Mouse (Mus musculus) heart, embryonic 16.5 days (tissue): ENCODE data around the gene S100a2. TPM values are rescaled to one million over a fixed set of nuclear protein-coding genes. Genes with fewer than 3 reads are reported as not detected.

Experiments used
- ATAC-seq: fragments of 200-750 bp; cut with Nextera tagmentation; replicated peaks from 2 replicates; pipeline ENCODE4 v1.8.0; 2017; ENCODE audit warnings: moderate number of reproducible peaks; ENCODE audit not compliant: insufficient read depth, low FRiP score; ENCODE audit errors: extremely low read depth
- H3K27ac ChIP-seq: fragments of 300-500 bp; sonication (generic); 2 replicates; pipeline ENCODE4 v1.5.1; 2014; ENCODE audit warnings: mild to moderate bottlenecking, low read length, control low read depth, moderate library complexity
- H3K27me3 ChIP-seq: fragments of 300-500 bp; sonication (generic); 2 replicates; pipeline ENCODE4 v1.6.1; 2014; ENCODE audit warnings: low read length, mixed read lengths; ENCODE audit not compliant: control insufficient read depth, insufficient read depth
- H3K36me3 ChIP-seq: fragments of 300-500 bp; sonication (generic); 2 replicates; pipeline ENCODE4 v1.6.1; 2014; ENCODE audit not compliant: control insufficient read depth, insufficient read depth
- H3K4me1 ChIP-seq: fragments of 300-500 bp; sonication (generic); 2 replicates; pipeline ENCODE4 v1.6.1; 2014; ENCODE audit warnings: low read length, mixed read lengths; ENCODE audit not compliant: control insufficient read depth, insufficient read depth
- H3K4me2 ChIP-seq: fragments of 300-500 bp; sonication (generic); 2 replicates; pipeline ENCODE4 v1.6.1; 2014; ENCODE audit warnings: low read depth, mild to moderate bottlenecking, control low read depth, low read length
- H3K4me3 ChIP-seq: fragments of 300-500 bp; sonication (generic); 2 replicates; pipeline ENCODE4 v1.5.1; 2014; ENCODE audit warnings: mild to moderate bottlenecking, control low read depth, low read length
- H3K9ac ChIP-seq: fragments of 300-500 bp; sonication (generic); 2 replicates; pipeline ENCODE4 v1.6.1; 2014; ENCODE audit warnings: low read length, control low read depth
- H3K9me3 ChIP-seq: fragments of 300-500 bp; sonication (generic); replicated peaks from 2 replicates; pipeline ENCODE4 v1.6.1; 2016; ENCODE audit warnings: low read length; ENCODE audit not compliant: control insufficient read depth
- WGBS: fragments of 180-500 bp; shearing (Covaris S2); extraction: QIAGEN DNeasy Blood & Tissue Kit; methylation state at CpG from one replicate; pipeline ENCODE4 v1.1.7; 2014; 5-methylcytosine and 5-hydroxymethylcytosine counted together
- polyA plus RNA-seq: library from polyadenylated mRNA; unstranded; fragments of >200 nt; fragmentation: Nextera tagmentation; extraction: Ambion mirVana; gene quantifications from 2 replicates; pipeline ENCODE4 v1.2.1, GENCODE M21; 2015

S100a2 gene
- polyA plus RNA-seq, 1 experiment from 2014 or later, result not detected

DNA sequence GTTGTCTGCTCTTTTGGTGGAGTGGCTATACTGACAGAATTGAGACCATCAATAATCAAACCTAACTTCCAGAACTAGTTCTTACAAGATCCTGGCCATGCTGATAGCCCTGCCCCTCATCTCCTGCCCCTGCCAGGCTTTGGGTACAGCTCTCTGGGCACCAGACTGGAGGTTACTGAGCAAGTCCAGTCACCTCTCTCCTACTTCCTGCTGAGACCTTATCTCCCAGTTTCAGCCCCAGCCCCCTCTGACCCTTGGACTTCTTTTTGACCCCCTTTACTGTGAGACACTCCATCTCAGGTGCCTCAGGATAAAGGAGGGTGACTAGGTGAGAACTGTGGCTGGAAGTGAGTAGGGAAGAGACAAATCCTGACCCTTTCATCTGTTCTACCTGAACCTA is 19.1 kb downstream of the S100a2 start:
- no peaks in the 10 kb centered on the region for H3K9me3 ChIP-seq
- H3K36me3 ChIP-seq, result no peaks in the 10 kb centered on the region
- H3K9ac ChIP-seq, result no peak overlapping the region
- H3K4me1 ChIP-seq, result peaks cover 11% of the 10 kb centered on the region
- no peaks in the 10 kb centered on the region for H3K27me3 ChIP-seq
- no peak overlapping the region for H3K4me3 ChIP-seq
- H3K4me2 ChIP-seq, result no peak overlapping the region
- H3K27ac ChIP-seq, result no peak overlapping the region
- no peak for ATAC-seq

DNA sequence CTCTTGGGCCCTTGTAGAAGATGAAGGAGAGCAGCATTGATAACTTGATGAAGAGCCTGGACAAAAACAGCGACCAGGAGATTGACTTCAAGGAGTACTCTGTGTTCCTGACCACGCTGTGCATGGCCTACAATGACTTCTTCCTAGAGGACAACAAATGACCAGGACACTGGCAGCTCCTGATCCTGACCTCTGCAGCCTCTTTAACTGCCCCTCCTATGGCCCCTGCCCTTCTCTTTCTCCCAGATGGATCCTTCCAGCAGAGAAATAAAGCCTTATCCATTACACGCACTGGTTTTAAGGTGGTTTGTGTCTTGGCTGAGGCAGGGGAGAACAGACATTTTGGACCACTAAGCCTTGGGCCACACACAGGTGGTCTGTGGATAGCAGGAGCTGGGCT is 21.4 kb downstream of the S100a2 start:
- no peaks in the 10 kb centered on the region for H3K9me3 ChIP-seq
- no peak for ATAC-seq
- no peaks in the 10 kb centered on the region for H3K27me3 ChIP-seq
- no peaks in the 10 kb centered on the region for H3K36me3 ChIP-seq
- H3K4me1 ChIP-seq, result peaks cover 10% of the 10 kb centered on the region
- H3K9ac ChIP-seq, result no peak overlapping the region
- 75% methylated on average over 3 of the region's 3 CpGs for WGBS
- H3K4me3 ChIP-seq, result no peak overlapping the region
- no peak overlapping the region for H3K4me2 ChIP-seq
- H3K27ac ChIP-seq, result no peak overlapping the region

GRCm38 (mm10) chr3:90612061-90612460 is 22.0 kb downstream of the S100a2 start:
- H3K36me3 ChIP-seq, result no peaks in the 10 kb centered on the region
- no peak for ATAC-seq
- H3K9ac ChIP-seq, result no peak overlapping the region
- no peaks in the 10 kb centered on the region for H3K27me3 ChIP-seq
- peaks cover 10% of the 10 kb centered on the region for H3K4me1 ChIP-seq
- no peaks in the 10 kb centered on the region for H3K9me3 ChIP-seq
- no peak overlapping the region for H3K4me2 ChIP-seq
- H3K4me3 ChIP-seq, result no peak overlapping the region
- H3K27ac ChIP-seq, result no peak overlapping the region
- 52% methylated on average over 4 of the region's 4 CpGs for WGBS

- 3% methylated on average over 23 of the region's 23 CpGs for WGBS
- ATAC-seq, result peak; percentile 63; the same call in 1 of the 2 replicates
- H3K36me3 ChIP-seq, result no peaks in the 10 kb centered on the region
These were observed 22.8 kb downstream of the S100a2 start, which contains the start of gene S100a6 for GRCm38 (mm10) chr3:90612728-90613291. TSS of gene S100a6 (plus strand) at chr3:90612882.

GRCm38 (mm10) chr3:90613461-90614147 is 23.6 kb downstream of the S100a2 start:
- Histone ChIP-seq H3K9me3 (no peaks in the 10 kb centered on the region), H3K4me1 (peaks cover 10% of the 10 kb centered on the region), H3K4me2 (peak overlapping the region; percentile 74), H3K27me3 (no peaks in the 10 kb centered on the region), H3K36me3 (no peaks in the 10 kb centered on the region), H3K27ac (no peak overlapping the region), H3K4me3 (peak overlapping the region; percentile 47), H3K9ac (no peak overlapping the region; the same call in 1 of the 2 replicates)
- ATAC-seq, result no peak
- WGBS, result 57% methylated on average over 7 of the region's 7 CpGs

More at GRCm38 (mm10) chr3:90612728-90613291, 22.8 kb downstream of the S100a2 start, which contains the start of gene S100a6:
- Histone ChIP-seq H3K4me1 (peaks cover 10% of the 10 kb centered on the region), H3K4me2 (peak within 1 kb of the TSS; percentile 74), H3K9me3 (no peaks in the 10 kb centered on the region), H3K9ac (peak within 1 kb of the TSS; percentile 56), H3K4me3 (peak within 1 kb of the TSS; percentile 47), H3K27me3 (no peaks in the 10 kb centered on the region), H3K27ac (no peak within 1 kb of the TSS)

DNA sequence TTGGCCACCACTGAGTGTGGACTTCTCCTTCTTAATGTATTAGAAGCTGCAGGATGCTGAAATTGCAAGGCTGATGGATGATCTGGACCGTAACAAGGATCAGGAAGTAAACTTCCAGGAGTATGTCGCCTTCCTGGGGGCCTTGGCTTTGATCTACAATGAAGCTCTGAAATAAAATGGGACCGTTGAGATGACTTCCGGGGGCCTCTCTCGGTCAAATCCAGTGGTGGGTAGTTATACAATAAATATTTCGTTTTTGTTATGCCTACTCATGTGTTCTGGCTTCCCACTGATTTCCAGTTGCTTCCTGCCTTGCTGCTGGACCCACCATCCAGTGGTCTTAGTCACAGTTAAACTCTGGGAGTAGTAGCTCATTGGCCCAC is 24.1 kb downstream of the S100a2 start:
- 82% methylated on average over 6 of the region's 6 CpGs for WGBS
- Histone ChIP-seq H3K27ac (no peak overlapping the region), H3K4me2 (peak overlapping the region; percentile 4; the same call in 1 of the 2 replicates), H3K9ac (no peak overlapping the region), H3K4me1 (peaks cover 10% of the 10 kb centered on the region), H3K36me3 (no peaks in the 10 kb centered on the region), H3K4me3 (no peak overlapping the region), H3K9me3 (no peaks in the 10 kb centered on the region), H3K27me3 (no peaks in the 10 kb centered on the region)
- no peak for ATAC-seq

DNA sequence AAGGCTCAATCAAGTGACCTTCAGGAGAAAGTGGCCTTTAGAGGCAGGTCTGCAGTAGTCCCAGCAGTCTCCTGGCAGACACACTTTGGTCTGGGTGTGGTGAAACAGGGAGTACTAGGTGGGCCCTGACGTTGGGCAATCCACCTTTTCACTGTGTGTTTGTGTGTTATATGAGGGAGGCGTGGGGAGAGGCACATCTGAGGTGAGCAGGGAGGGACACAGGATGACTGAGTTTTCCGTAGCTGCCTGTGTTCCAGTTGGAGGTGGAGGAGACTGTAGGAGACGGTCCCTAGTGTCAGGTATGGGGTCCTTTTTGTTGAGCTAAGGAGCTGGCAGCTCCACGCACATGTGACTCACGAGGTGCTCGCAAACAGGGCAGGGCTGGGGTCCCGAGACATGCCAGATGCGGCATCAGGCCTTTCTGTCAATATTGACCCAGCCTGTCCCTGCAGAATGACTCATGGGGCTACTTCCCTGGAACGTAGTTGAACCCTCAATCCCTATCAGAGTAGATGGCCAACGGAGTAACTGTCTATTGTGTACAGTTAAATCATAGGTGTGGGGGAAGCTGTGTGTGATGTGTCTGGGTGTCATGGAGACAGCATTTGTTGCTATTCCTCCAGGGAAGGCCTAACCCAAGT is 24.7 kb downstream of the S100a2 start:
- no peaks in the 10 kb centered on the region for H3K36me3 ChIP-seq
- peak overlapping the region; percentile 43; the same call in 1 of the 2 replicates for H3K4me2 ChIP-seq
- H3K9me3 ChIP-seq, result no peaks in the 10 kb centered on the region
- no peak overlapping the region for H3K27ac ChIP-seq
- H3K9ac ChIP-seq, result no peak overlapping the region
- 76% methylated on average over 11 of the region's 11 CpGs for WGBS
- no peak overlapping the region for H3K4me3 ChIP-seq
- H3K4me1 ChIP-seq, result peaks cover 10% of the 10 kb centered on the region
- ATAC-seq, result no peak
- H3K27me3 ChIP-seq, result no peaks in the 10 kb centered on the region

DNA sequence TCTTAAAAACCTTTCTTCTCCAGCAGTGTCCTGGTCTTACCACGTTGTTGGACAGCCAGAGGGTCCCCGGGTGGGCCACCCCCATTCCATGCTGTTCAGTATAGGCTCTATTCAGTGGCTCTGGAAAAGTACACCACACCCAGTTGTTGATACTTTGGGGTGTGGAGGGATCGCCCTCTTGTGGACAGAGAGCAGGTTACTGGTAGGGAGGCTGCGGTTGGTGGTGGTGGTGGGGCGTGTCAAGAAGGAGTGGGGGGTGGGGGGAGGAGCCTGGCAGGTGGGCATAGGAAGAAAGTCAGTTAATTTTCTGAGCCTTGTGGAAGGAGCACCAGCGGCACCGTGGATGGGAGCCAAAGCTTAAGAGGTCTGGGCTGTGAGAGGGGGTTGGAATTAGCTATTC is 25.4 kb downstream of the S100a2 start:
- peaks cover 10% of the 10 kb centered on the region for H3K4me1 ChIP-seq
- no peaks in the 10 kb centered on the region for H3K27me3 ChIP-seq
- peak overlapping the region; percentile 43 for H3K4me2 ChIP-seq
- H3K9me3 ChIP-seq, result no peaks in the 10 kb centered on the region
- H3K9ac ChIP-seq, result no peak overlapping the region
- no peak overlapping the region for H3K27ac ChIP-seq
- H3K4me3 ChIP-seq, result no peak overlapping the region; the same call in 1 of the 2 replicates
- no peaks in the 10 kb centered on the region for H3K36me3 ChIP-seq
- WGBS, result 6% methylated on average over 7 of the region's 7 CpGs
- peak; percentile 57 for ATAC-seq

GRCm38 (mm10) chr3:90615911-90616310 is 25.9 kb downstream of the S100a2 start:
- 67% methylated on average over 1 of the region's 1 CpGs for WGBS

More at GRCm38 (mm10) chr3:90615911-90616310, 25.9 kb downstream of the S100a2 start:
- ATAC-seq, result no peak
- no peak overlapping the region for H3K9ac ChIP-seq
- no peaks in the 10 kb centered on the region for H3K36me3 ChIP-seq
- peaks cover 10% of the 10 kb centered on the region for H3K4me1 ChIP-seq
- no peak overlapping the region for H3K4me3 ChIP-seq
- H3K27ac ChIP-seq, result no peak overlapping the region
- peak overlapping the region; percentile 43; the same call in 1 of the 2 replicates for H3K4me2 ChIP-seq
- H3K9me3 ChIP-seq, result no peaks in the 10 kb centered on the region
- no peaks in the 10 kb centered on the region for H3K27me3 ChIP-seq
